Comparison of ENCODE assay signal across 8 mouse cellular contexts in genomic region chr15:100304019-100304991, GRCm38 (mm10). TPM values are rescaled to one million over a fixed set of nuclear protein-coding genes. Genes with fewer than 3 reads are reported as not detected.
DNase-seq lines count a peak whose midpoint lies in the region; ATAC-seq and TF ChIP-seq lines count a peak whose summit lies in the region.

Gene Mettl7a1 (plus strand): TSS chr15:100304140.

- no peaks in the 10 kb centered on the region for H3K4me1 ChIP-seq in embryonic facial prominence, embryonic 12.5 days
- peaks cover 11% of the 10 kb centered on the region for H3K4me1 ChIP-seq in limb, embryonic 10.5 days
- peaks cover 7% of the 10 kb centered on the region; the same call in 1 of the 2 replicates for H3K4me1 ChIP-seq in midbrain, embryonic 12.5 days
- no peaks in the 10 kb centered on the region for H3K4me1 ChIP-seq in small intestine, adult 2 months (ENCODE audit: control insufficient read depth, insufficient read depth, insufficient read length, low read length)

- H3K36me3 ChIP-seq in embryonic facial prominence, embryonic 12.5 days: no peaks in the 10 kb centered on the region
- no peaks in the 10 kb centered on the region for H3K36me3 ChIP-seq in limb, embryonic 10.5 days
- H3K36me3 ChIP-seq in midbrain, embryonic 12.5 days: no peaks in the 10 kb centered on the region
- H3K36me3 ChIP-seq in small intestine, adult 2 months (ENCODE audit: control insufficient read depth, insufficient read depth, low read length): no peaks in the 10 kb centered on the region

- H3K4me2 ChIP-seq in embryonic facial prominence, embryonic 12.5 days (replicated peaks): peak within 1 kb of the TSS; percentile 68
- H3K4me2 ChIP-seq in midbrain, embryonic 12.5 days (replicated peaks): peak within 1 kb of the TSS; percentile 68

- H3K4me3 ChIP-seq in embryonic facial prominence, embryonic 12.5 days: peak within 1 kb of the TSS; percentile 49
- H3K4me3 ChIP-seq in limb, embryonic 10.5 days: peak within 1 kb of the TSS; percentile 60
- H3K4me3 ChIP-seq in midbrain, embryonic 12.5 days: peak within 1 kb of the TSS; percentile 52
- peak within 1 kb of the TSS; percentile 96 for H3K4me3 ChIP-seq in small intestine, adult 2 months (ENCODE audit: low read depth, low read length)

- ATAC-seq in embryonic facial prominence, embryonic 12.5 days (ENCODE audit: insufficient number of reproducible peaks, insufficient read depth, low FRiP score, low TSS enrichment): peak; percentile 76; the same call in 1 of the 2 replicates
- peak; percentile 84 for ATAC-seq in midbrain, embryonic 12.5 days (ENCODE audit: low FRiP score, low read depth)

- H3K27ac ChIP-seq in embryonic facial prominence, embryonic 12.5 days: peak within 1 kb of the TSS; percentile 81
- H3K27ac ChIP-seq in limb, embryonic 10.5 days: peak within 1 kb of the TSS; percentile 83
- peak within 1 kb of the TSS; percentile 85 for H3K27ac ChIP-seq in midbrain, embryonic 12.5 days (replicated peaks)
- peak within 1 kb of the TSS; percentile 99 for H3K27ac ChIP-seq in small intestine, adult 2 months (ENCODE audit: insufficient read depth, low read depth, low read length)

- peak; percentile 43 for DNase-seq in 3134 (ENCODE audit: extremely low read depth, insufficient read length, low spot score)
- peak; percentile 90 to 93 for DNase-seq in adrenal gland, postnatal 36 days
- peak; percentile 99 for DNase-seq in heart, adult 11 months
- peak; percentile 88 for DNase-seq in kidney, adult 18-20 months
- DNase-seq in limb, embryonic 10.5 days (ENCODE audit: low spot score): peak; percentile 77

- TF ChIP-seq CTCF in small intestine, adult 2 months (IDR thresholded peaks at IDR 0.05; ENCODE audit: extremely low read depth, insufficient read length, insufficient replicate concordance, low read depth, low read length): no peak

- no peaks in the 10 kb centered on the region for H3K27me3 ChIP-seq in embryonic facial prominence, embryonic 12.5 days
- H3K27me3 ChIP-seq in limb, embryonic 10.5 days (ENCODE audit: low read depth, poor library complexity, severe bottlenecking): no peaks in the 10 kb centered on the region
- no peaks in the 10 kb centered on the region for H3K27me3 ChIP-seq in midbrain, embryonic 12.5 days
- H3K27me3 ChIP-seq in small intestine, adult 2 months (ENCODE audit: control insufficient read depth, insufficient read depth, low read length): no peaks in the 10 kb centered on the region

- H3K9ac ChIP-seq in embryonic facial prominence, embryonic 12.5 days: peak within 1 kb of the TSS; percentile 60
- H3K9ac ChIP-seq in midbrain, embryonic 12.5 days (replicated peaks): peak within 1 kb of the TSS; percentile 65

- no peaks in the 10 kb centered on the region for H3K9me3 ChIP-seq in embryonic facial prominence, embryonic 12.5 days
- no peaks in the 10 kb centered on the region for H3K9me3 ChIP-seq in limb, embryonic 10.5 days (replicated peaks)
- no peaks in the 10 kb centered on the region for H3K9me3 ChIP-seq in midbrain, embryonic 12.5 days

- peak; percentile 61; the same call in 1 of the 2 replicates for TF ChIP-seq POLR2A in small intestine, adult 2 months (IDR thresholded peaks at IDR 0.05; ENCODE audit: low read depth, low read length)

- WGBS in embryonic facial prominence, embryonic 12.5 days: 3% methylated on average over 24 of the region's 30 CpGs
- WGBS in limb, embryonic 10.5 days: 7% methylated on average over 21 of the region's 30 CpGs
- WGBS in midbrain, embryonic 12.5 days: 3% methylated on average over 21 of the region's 30 CpGs
- WGBS in small intestine, adult 2 months: 1% methylated on average over 24 of the region's 30 CpGs

RNA-seq across cellular contexts. Expression of gene Mettl7a1, which starts in this region (rescaled TPM):
- total RNA-seq in adrenal gland, postnatal 36 days (2021): 100 to 1,000 TPM in 1 of 2 experiments, 10 to 100 TPM in 1; 85.2 to 126 TPM
- polyA plus RNA-seq in embryonic facial prominence, embryonic 12.5 days (2016; fragmentation: Nextera tagmentation; extraction: Ambion mirVana): 5.0 and 5.1 TPM in 2 replicates
- 2.2 and 2.7 TPM in 2 replicates for polyA plus RNA-seq in limb, embryonic 10.5 days (2016; fragmentation: Nextera tagmentation; extraction: Ambion mirVana)
- 4.5 and 4.7 TPM in 2 replicates for polyA plus RNA-seq in midbrain, embryonic 12.5 days (2016; fragmentation: Nextera tagmentation; extraction: Ambion mirVana)
- 12.7 and 16.4 TPM in 2 replicates for polyA plus RNA-seq in small intestine, adult 2 months (2012; rRNA removed)

Comparison
In these comparisons a context has a peak if more than half of its experiments do, and no peak if none do; other contexts are left out.
1. Peak in every context shown above with its lines: DNase-seq, ATAC-seq, H3K4me3 ChIP-seq and H3K27ac ChIP-seq.
2. DNase-seq: peak in every context shown above with its lines; median percentile 99 in heart, adult 11 months; 92 in adrenal gland, postnatal 36 days; 88 in kidney, adult 18-20 months; 77 in limb, embryonic 10.5 days; 43 in 3134.